Mouse (Mus musculus) C2C12 (cell line): ENCODE data around the gene Pitpna.

Source experiments
- CEBPB ChIP-seq: IDR thresholded peaks from one replicate; pipeline ENCODE4 v1.6.1; 2011; ENCODE audit warnings: low read depth, mild to moderate bottlenecking, control low read depth, moderate library complexity
- CTCF ChIP-seq: IDR thresholded peaks from one replicate; pipeline ENCODE4 v1.5.1; 2011; ENCODE audit not compliant: control insufficient read depth, insufficient read depth, insufficient read length
- FOSL1 ChIP-seq: IDR thresholded peaks from one replicate; pipeline ENCODE4 v1.8.0; 2011; ENCODE audit warnings: mild to moderate bottlenecking, low read length; ENCODE audit not compliant: poor library complexity, insufficient read depth, severe bottlenecking
- MAX ChIP-seq: IDR thresholded peaks from one replicate; pipeline ENCODE4 v1.6.1; 2011; ENCODE audit warnings: mild to moderate bottlenecking, control low read depth
- MYOD1 ChIP-seq: IDR thresholded peaks from one replicate; pipeline ENCODE4 v1.6.1; 2011; ENCODE audit warnings: low read depth; ENCODE audit not compliant: control insufficient read depth, insufficient read length
- MYOG ChIP-seq: IDR thresholded peaks from one replicate; pipeline ENCODE4 v1.6.1; 2011; ENCODE audit not compliant: control insufficient read depth, insufficient read length; ENCODE audit errors: extremely low read depth
- USF1 ChIP-seq: IDR thresholded peaks from one replicate; pipeline ENCODE4 v1.6.1; 2011; ENCODE audit warnings: low read depth, mild to moderate bottlenecking, control low read depth, moderate library complexity

DNA sequence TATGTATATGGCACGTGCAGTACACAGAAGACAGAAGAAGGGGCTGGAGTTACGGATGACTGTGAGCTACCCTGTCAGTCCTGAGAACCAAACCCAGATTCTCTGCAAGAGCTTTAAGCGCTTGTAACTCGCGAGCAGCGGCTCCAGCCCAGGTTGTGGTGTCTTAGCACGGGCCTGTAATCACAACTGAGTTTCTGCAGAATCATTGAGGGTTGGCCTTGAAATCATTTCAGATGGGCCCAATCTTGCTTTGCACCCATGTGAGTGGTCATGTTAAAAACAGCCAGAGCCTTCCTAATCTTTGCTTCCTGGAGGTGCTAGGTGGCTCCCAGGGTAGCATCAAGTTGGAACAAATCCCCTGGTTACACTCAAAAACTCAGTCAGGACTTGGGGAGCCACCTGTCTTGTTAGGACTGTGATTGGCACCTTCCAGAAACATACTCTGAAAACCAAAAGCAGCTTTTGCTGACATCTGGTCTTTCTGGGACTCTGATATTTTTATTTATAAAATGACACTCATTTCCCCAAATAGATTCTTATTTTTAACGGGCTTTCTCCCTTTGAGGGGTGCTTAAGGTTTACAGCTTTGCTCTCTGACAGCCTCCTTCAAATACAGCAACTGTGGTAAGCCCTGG is 27.9 kb upstream of the Pitpna start:
- TF ChIP-seq CTCF (no peak), MYOD1 (no peak), CEBPB (no peak), FOSL1 (no peak), MAX (no peak), USF1 (no peak), MYOG (no peak)
